Mouse (Mus musculus): ENCODE measurements around the gene Pacrg.

DNA sequence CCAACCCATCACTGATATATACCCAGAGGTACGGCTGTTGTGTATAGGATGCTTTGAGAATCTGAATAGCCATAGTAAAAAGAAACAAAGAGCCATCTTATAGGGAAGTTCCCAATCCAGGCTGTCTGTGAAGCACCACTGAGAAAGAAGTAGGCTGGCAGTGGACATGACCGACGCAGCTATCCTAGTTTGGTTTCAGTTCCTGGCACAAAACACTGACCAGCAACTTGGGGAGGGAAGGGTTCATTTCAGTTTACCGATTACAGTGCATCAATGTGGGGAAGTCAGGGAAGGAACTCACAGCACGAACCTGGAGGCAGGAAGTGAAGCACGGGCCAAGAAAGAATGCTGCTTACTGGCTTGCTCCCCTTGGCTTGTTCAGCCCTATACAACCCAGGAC, 456.7 kb downstream of the Pacrg start:
- TF ChIP-seq CTCF (IDR thresholded peaks at IDR 0.05; ENCODE audit: low read depth) (no peak), EP300 (IDR thresholded peaks at IDR 0.05; ENCODE audit: low read depth) (no peak)
